Mouse (Mus musculus) embryo, embryonic 11 days (tissue): ENCODE data around the gene Slc6a14.

ENCODE experiments used
- DNase-seq: peaks from one replicate; pipeline ENCODE4 v3.0.0-alpha.2; 2015

Slc6a14 gene

GRCm38 (mm10) chrX:21714829-21715228, at the start of gene Slc6a14:
TSS of gene Slc6a14 (plus strand) at chrX:21714896.
- no peak for DNase-seq

- peak; percentile 18 for DNase-seq
These were observed 43.8 kb upstream of the Slc6a14 start for GRCm38 (mm10) chrX:21670896-21671295.

GRCm38 (mm10) chrX:21695220-21695619, 19.5 kb upstream of the Slc6a14 start:
- no peak for DNase-seq

GRCm38 (mm10) chrX:21695687-21696086, 19.0 kb upstream of the Slc6a14 start:
- no peak for DNase-seq

- no peak for DNase-seq
These were observed 13.1 kb upstream of the Slc6a14 start for GRCm38 (mm10) chrX:21701646-21702045.

DNA sequence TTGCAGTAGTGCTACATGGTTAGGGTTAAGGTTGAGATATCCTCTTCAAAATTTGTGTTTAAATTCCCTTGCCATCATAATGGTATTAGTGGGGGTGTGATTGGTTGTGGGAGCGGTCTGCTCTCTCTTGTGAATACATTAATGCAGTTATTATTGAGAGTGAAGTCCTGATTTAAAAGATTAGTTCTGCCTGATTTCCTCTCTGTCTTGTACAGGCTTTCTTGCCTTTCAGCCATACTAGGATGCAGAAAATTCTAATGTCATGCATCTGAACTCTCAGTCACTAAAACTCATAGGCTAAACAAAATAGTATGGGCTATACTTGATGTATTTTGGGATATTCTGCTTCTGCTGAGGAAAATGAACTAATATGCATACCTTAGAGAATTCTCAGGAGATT, 10.2 kb upstream of the Slc6a14 start:
- no peak for DNase-seq

DNA sequence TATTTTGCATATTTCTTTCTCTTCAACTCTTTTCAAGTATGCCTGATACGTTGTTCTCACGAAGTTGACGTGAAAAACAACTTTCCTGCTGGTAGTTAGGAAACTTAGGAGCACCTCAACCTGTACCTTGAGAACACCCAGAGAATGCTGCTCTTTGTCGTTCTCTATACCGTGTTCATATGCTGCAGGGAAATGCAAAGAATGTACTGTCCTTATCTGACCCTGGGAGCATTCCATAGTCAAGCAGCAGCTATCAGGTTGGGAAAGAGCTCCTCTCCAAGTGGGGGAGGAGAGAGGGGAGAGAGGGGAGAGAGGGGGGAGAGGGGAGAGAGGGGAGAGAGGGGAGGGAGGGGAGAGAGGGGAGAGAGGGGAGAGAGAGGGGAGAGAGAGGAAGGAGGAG, 597 bp downstream of the Slc6a14 start:
- DNase-seq: no peak

- DNase-seq: no peak
These were observed 2.2 kb downstream of the Slc6a14 start for GRCm38 (mm10) chrX:21716885-21717284.

GRCm38 (mm10) chrX:21744997-21745396, 30.3 kb downstream of the Slc6a14 start, which contains the start of gene Gm28269:
TSS of gene Gm28269 (minus strand) at chrX:21745097.
- DNase-seq: no peak
